Mouse (Mus musculus) hindbrain, embryonic 10.5 days (tissue): ENCODE results near the gene Doxl2. TPM values are rescaled to one million over a fixed set of nuclear protein-coding genes. Genes with fewer than 3 reads are reported as not detected.
"Not testable (repeated sequence)": the region's sequence is repeated elsewhere in the genome, so short reads cannot be mapped to it uniquely, and the experiment has no call there.

ENCODE experiments used
- DNase-seq: peaks from one replicate; pipeline ENCODE4 v3.0.0-alpha.2; 2017; ENCODE audit warnings: low spot score
- H3K27ac ChIP-seq: fragments of 300-500 bp; sonication (generic); 2 replicates; pipeline ENCODE4 v1.5.1; 2016; ENCODE audit warnings: mild to moderate bottlenecking, moderate library complexity
- H3K27me3 ChIP-seq: fragments of 300-500 bp; sonication (generic); 2 replicates; pipeline ENCODE4 v1.6.1; 2016; ENCODE audit warnings: mild to moderate bottlenecking; ENCODE audit not compliant: poor library complexity, insufficient read depth, severe bottlenecking
- H3K36me3 ChIP-seq: fragments of 300-500 bp; sonication (generic); 2 replicates; pipeline ENCODE4 v1.6.1; 2016; ENCODE audit warnings: mild to moderate bottlenecking, moderate library complexity
- H3K4me1 ChIP-seq: fragments of 300-500 bp; sonication (generic); replicated peaks from 2 replicates; pipeline ENCODE4 v1.6.1; 2016; ENCODE audit warnings: mild to moderate bottlenecking
- H3K4me3 ChIP-seq: fragments of 300-500 bp; sonication (generic); 2 replicates; pipeline ENCODE4 v1.5.1; 2016; ENCODE audit warnings: mild to moderate bottlenecking, moderate library complexity
- H3K9me3 ChIP-seq: fragments of 300-500 bp; sonication (generic); 2 replicates; pipeline ENCODE4 v1.6.1; 2016; ENCODE audit warnings: mild to moderate bottlenecking, moderate library complexity
- WGBS: fragments of 180-500 bp; shearing (Covaris S2); methylation state at CpG from one replicate; pipeline ENCODE4 v1.1.7; 2016; 5-methylcytosine and 5-hydroxymethylcytosine counted together
- polyA plus RNA-seq: library from polyadenylated mRNA; unstranded; fragments of >200 nt; fragmentation: Nextera tagmentation; extraction: Ambion mirVana; gene quantifications from 2 replicates; pipeline ENCODE4 v1.2.1, GENCODE M21; 2016

Gene Doxl2
- not detected in 2 replicates for polyA plus RNA-seq

DNA sequence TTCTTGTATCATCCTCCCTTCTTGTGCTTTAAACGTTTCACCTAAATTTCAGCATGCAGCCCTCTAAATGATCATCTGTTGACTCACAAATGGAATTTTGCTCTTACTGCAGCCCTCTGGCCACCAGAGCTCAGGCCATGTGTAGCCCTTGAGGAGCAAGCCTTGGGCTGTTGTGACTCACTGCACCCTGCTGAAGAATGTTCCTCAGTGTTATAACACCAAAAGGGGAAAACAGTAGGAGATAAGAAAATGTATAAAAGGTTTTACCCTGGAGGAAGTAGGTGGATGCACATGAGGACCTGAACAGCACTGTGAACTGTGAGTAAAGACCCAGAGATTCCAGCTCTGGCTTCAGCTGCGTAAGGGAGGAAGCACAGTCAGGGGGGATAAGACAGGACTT, at the start of gene Doxl2:
Doxl2 (plus strand) TSS at position 301 of the 400 bp plus-strand sequence.
- H3K36me3 ChIP-seq, result no peaks in the 10 kb centered on the region
- H3K27me3 ChIP-seq, result no peaks in the 10 kb centered on the region
- H3K9me3 ChIP-seq, result no peaks in the 10 kb centered on the region
- no peak within 1 kb of the TSS for H3K27ac ChIP-seq
- 84% methylated on average over 2 of the region's 2 CpGs for WGBS
- no peaks in the 10 kb centered on the region for H3K4me1 ChIP-seq
- no peak for DNase-seq
- H3K4me3 ChIP-seq, result no peak within 1 kb of the TSS

DNA sequence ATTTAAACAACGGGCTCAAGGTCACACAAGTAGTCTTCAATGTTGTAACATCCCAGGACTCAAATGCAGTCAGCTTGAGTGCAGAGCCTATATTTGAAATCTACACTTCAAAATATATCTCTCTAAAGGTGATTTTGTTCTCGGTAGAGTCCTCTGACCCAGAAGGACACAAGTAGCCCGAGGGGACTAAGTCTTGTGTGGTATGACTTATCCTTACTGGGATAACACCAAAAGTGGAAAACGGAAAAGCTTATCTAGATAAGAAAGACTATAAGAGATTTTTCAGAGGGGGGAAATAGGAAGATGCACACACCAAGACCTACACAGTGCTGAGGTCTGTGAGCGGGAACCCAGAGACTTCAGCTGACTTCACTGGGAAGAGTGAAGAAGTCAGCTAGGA, 45.2 kb upstream of the Doxl2 start, which contains the start of gene 1600015I10Rik:
1600015I10Rik (plus strand) TSS at position 301 of the 400 bp plus-strand sequence.
- Histone ChIP-seq H3K27me3 (no peaks in the 10 kb centered on the region), H3K4me1 (no peaks in the 10 kb centered on the region), H3K36me3 (no peaks in the 10 kb centered on the region), H3K4me3 (no peak within 1 kb of the TSS), H3K27ac (no peak within 1 kb of the TSS), H3K9me3 (no peaks in the 10 kb centered on the region)
- no peak for DNase-seq
- WGBS, result 94% methylated on average over 5 of the region's 5 CpGs

DNA sequence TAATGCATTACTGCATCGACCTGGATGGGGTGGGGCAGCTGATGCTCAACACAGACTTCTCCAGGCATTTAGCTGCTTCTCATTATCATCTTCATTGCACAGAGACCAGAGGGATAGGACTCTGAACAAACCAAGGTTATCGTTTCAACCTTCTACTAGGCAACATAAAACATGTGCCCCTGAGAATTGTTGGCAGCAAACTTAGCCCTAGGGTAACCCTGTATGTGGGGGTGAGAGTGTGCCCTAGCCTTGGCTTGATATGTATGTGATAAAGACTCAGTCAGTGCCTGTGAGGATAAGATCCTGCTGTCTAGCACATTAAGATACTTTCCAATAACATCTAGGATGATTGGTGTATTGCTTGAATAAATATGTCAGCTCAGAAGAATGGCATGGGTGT, 25.2 kb upstream of the Doxl2 start:
- H3K4me1 ChIP-seq, result no peaks in the 10 kb centered on the region
- peaks cover 1% of the 10 kb centered on the region; the same call in 1 of the 2 replicates for H3K9me3 ChIP-seq
- H3K27me3 ChIP-seq, result no peaks in the 10 kb centered on the region
- no peaks in the 10 kb centered on the region for H3K36me3 ChIP-seq
- DNase-seq, result no peak
- H3K27ac ChIP-seq, result no peak overlapping the region
- 83% methylated on average over 2 of the region's 2 CpGs for WGBS
- H3K4me3 ChIP-seq, result no peak overlapping the region

DNA sequence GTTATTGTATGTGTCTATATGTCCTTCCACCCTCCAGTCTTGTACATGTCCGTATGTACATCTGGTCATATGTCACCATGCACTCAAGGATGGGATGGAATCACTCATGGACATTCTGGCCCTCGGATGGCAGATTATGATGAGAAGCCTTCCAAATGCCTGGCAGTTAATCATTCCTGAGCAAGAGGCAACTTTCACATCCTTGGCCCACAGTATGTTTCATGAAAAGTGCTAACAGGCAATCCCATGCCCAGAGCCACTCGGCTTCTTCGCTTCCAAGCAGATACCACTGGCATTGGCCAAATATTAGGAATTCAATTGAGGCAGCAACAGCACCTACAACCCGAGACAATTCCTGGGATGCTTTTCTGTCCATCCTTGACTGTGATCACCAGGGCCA, 24.1 kb upstream of the Doxl2 start:
- no peak for DNase-seq
- Histone ChIP-seq H3K4me3 (no peak overlapping the region), H3K36me3 (no peaks in the 10 kb centered on the region), H3K27me3 (no peaks in the 10 kb centered on the region), H3K27ac (no peak overlapping the region), H3K9me3 (no peaks in the 10 kb centered on the region), H3K4me1 (no peaks in the 10 kb centered on the region)
- WGBS, result 89% methylated on average over 5 of the region's 5 CpGs

DNA sequence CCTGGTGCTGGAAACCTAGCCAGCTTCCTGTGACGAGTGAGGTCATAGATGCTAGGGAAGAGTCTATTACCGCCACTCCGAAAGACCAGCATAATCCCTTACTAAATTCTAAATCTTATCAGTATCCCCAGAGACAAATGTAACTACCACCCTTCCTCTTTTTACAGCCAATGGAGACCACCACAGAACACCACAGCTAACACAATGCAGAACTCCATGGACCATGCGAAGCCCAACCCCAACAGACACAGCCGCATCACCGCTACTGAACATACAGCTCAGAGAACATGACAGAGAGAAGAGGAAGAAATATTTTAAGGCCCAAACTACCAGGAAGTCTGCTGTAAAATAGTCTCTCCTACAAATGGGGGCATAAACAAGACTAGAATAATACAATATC, 23.1 kb upstream of the Doxl2 start:
- WGBS, result 89% methylated on average over 6 of the region's 6 CpGs
- H3K4me3 ChIP-seq, result no peak overlapping the region
- no peaks in the 10 kb centered on the region for H3K4me1 ChIP-seq
- no peak for DNase-seq
- no peaks in the 10 kb centered on the region for H3K36me3 ChIP-seq
- H3K27me3 ChIP-seq, result no peaks in the 10 kb centered on the region
- no peak overlapping the region for H3K27ac ChIP-seq
- no peaks in the 10 kb centered on the region for H3K9me3 ChIP-seq

DNA sequence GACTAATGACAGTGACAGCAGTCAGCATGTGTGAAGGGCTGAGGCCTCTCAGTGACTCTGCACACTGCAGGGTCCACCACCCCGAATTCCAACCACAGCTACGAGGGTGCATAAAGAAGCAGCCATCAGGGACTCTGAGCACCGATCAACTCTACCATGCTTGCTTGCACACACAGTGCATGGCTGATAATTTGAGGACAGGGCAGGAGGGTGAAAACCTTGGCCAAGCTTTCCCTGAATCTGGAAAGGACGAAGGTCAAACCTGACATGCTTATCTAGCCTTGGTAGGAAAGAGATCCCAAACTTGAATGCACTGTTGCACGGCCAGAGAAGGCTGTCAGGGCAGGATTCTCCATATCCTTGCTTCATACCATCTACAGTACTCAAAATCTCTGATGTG, 21.5 kb upstream of the Doxl2 start:
- Histone ChIP-seq H3K27me3 (no peaks in the 10 kb centered on the region), H3K36me3 (no peaks in the 10 kb centered on the region), H3K4me3 (no peak overlapping the region), H3K27ac (no peak overlapping the region), H3K4me1 (no peaks in the 10 kb centered on the region), H3K9me3 (no peaks in the 10 kb centered on the region)
- no peak for DNase-seq
- whole genome bisulfite sequencing, result 86% methylated on average over 5 of the region's 5 CpGs

DNA sequence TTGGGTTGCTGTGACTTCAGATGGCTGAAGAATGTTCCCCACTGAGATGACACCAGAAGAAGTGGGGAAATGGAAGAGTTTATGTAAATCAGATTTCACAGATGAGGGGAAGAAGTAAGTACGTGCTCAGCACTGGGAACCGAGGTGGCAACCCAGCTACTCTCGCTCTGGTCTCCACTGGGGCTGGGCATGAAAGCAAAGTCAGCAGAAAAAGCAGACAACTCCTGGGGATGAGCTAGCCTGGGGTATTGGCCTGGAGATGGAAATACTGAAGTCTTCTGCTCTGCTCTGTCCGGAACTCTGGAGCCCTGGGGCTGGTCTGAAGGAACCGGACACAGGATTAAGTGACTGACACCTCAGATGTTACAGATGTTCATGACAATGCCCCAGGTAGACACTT, 20.6 kb upstream of the Doxl2 start:
- 82% methylated on average over 5 of the region's 5 CpGs for WGBS
- H3K9me3 ChIP-seq, result no peaks in the 10 kb centered on the region
- H3K4me1 ChIP-seq, result no peaks in the 10 kb centered on the region
- no peaks in the 10 kb centered on the region for H3K27me3 ChIP-seq
- H3K27ac ChIP-seq, result no peak overlapping the region
- no peaks in the 10 kb centered on the region for H3K36me3 ChIP-seq
- DNase-seq, result no peak
- no peak overlapping the region for H3K4me3 ChIP-seq

DNA sequence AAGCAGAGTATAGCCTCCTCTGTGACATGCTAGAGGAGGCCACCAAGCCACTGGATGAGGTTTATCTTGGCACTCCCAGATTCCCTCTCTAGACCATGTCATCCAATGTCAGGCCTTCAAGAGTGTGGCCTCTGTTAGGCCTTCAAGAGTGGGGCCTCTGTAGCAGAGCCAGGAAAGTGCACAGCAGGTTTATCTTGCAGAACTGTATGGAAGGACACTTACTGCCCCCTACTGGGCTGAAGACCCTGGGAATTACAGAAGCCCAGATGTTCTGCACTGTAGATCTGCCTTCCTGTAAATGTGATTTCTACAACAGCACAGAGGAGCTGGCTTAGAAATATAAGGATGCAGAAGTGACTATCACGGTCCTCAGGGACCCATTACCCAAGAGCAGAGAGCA, 19.8 kb upstream of the Doxl2 start:
- Histone ChIP-seq H3K36me3 (no peaks in the 10 kb centered on the region), H3K4me1 (no peaks in the 10 kb centered on the region), H3K27ac (no peak overlapping the region), H3K4me3 (no peak overlapping the region), H3K27me3 (no peaks in the 10 kb centered on the region), H3K9me3 (no peaks in the 10 kb centered on the region)
- peak; percentile 27 for DNase-seq
- 50% methylated on average over 1 of the region's 1 CpGs for WGBS

DNA sequence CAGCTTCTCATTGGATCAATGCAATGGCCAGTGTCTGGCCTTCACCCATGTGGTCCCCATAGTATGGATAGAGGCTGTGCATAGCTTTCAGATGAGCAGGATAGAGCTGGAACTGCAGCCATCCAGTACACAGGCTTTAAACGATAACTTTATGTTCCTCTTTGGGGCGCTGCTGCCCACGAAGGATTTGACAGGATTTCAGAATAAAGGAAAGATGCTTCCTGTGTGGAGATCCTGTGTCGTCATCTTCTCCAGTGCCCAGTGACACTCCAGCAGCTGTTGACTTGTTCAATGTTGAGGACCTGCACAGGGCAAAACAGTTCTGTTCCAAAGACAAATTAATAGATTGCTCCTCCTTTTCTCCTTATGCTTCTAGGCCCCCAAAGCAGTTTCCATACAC, 18.0 kb upstream of the Doxl2 start:
- Histone ChIP-seq H3K36me3 (no peaks in the 10 kb centered on the region), H3K4me3 (no peak overlapping the region), H3K27me3 (no peaks in the 10 kb centered on the region), H3K9me3 (no peaks in the 10 kb centered on the region), H3K27ac (no peak overlapping the region), H3K4me1 (no peaks in the 10 kb centered on the region)
- DNase-seq, result no peak
- 86% methylated on average over 4 of the region's 4 CpGs for WGBS

DNA sequence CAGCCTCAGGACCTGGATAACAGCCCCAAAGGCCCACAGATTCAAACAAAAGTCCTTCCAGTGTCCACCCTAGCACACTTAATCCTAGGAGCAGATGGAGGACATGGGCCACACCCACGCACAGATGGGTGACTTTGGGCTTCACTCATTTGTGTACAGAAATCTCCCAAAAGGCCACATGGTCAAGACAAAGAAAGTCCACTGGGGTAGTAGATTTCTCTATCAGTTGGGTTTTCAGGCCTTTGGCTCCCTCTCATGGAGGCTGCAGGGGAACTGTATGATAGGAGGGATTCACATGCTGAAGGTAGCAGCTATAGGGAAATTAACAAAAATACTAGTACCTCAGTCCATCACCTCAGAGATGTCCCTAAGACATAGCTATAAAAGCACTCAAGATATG, 16.7 kb upstream of the Doxl2 start:
- 86% methylated on average over 1 of the region's 1 CpGs for WGBS
- Histone ChIP-seq H3K4me1 (no peaks in the 10 kb centered on the region), H3K27me3 (no peaks in the 10 kb centered on the region), H3K36me3 (no peaks in the 10 kb centered on the region), H3K27ac (no peak overlapping the region), H3K4me3 (no peak overlapping the region), H3K9me3 (no peaks in the 10 kb centered on the region)
- DNase-seq, result peak; percentile 10

DNA sequence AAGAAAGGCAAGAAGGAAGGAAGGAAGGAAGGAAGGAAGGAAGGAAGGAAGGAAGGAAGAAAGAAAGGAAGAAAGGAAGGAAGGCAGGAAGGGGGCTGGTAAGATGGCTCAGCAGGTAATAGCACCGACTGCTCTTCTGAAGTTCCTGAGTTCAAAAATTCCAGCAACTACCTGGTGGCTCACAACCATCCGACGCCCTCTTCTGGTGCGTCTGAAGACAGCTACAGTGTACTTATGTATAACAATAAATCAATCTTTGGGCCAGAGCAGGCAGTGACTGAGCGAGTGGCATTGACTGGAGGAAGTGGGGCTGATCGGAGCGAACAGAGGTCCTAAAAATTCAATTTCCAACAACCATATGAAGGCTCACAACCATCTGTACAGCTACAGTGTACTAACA, 15.6 kb upstream of the Doxl2 start:
- not testable (repeated sequence) for H3K27ac ChIP-seq, H3K36me3 ChIP-seq, H3K27me3 ChIP-seq, H3K4me1 ChIP-seq, H3K9me3 ChIP-seq, H3K4me3 ChIP-seq
- 33% methylated on average over 7 of the region's 7 CpGs for WGBS
- peak; percentile 8 for DNase-seq

DNA sequence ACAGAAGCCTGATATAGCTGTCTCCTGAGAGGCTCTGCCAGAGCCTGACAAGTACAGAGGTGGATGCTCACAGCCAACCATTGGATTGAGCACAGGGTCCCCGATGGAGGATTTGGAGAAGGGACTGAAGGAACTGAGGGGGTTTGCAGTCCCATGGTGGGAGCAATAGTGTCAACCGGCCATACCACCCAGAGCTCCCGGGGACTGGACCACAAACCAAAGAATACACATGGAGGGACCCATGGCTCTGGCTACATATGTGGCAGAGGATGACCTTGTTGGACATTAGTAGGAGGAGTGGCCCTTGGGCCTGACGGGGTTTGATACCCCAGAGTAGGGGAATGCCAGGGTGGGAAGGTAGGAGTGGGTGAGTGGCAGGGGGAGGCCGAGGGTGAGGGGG, 8.1 kb upstream of the Doxl2 start:
- WGBS, result 91% methylated on average over 5 of the region's 5 CpGs
- not testable (repeated sequence) for H3K27me3 ChIP-seq, H3K4me3 ChIP-seq, H3K27ac ChIP-seq, H3K9me3 ChIP-seq, H3K36me3 ChIP-seq, DNase-seq, H3K4me1 ChIP-seq

DNA sequence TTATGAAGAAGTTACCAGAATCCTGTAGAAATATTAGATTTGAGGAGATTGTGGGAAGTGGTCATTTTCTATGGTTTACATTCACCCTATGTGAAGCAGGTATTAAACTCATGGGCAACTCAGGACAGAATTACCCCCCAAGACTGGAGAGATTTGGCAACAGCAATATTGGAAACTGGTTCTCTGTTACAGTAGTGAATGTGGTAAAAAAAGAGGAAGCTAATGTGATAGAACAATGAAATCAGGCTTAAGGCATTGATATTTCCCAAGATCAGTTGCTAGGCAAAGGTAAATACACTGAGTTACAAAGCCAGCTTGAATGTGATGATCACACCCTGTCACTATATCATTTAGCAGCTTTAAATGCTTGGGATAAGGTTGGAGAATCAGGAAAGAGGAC, 6.9 kb upstream of the Doxl2 start:
- H3K27ac ChIP-seq, result no peak overlapping the region
- H3K4me3 ChIP-seq, result no peak overlapping the region
- no peaks in the 10 kb centered on the region for H3K4me1 ChIP-seq
- H3K27me3 ChIP-seq, result no peaks in the 10 kb centered on the region
- no peaks in the 10 kb centered on the region for H3K9me3 ChIP-seq
- DNase-seq, result no peak
- H3K36me3 ChIP-seq, result no peaks in the 10 kb centered on the region

DNA sequence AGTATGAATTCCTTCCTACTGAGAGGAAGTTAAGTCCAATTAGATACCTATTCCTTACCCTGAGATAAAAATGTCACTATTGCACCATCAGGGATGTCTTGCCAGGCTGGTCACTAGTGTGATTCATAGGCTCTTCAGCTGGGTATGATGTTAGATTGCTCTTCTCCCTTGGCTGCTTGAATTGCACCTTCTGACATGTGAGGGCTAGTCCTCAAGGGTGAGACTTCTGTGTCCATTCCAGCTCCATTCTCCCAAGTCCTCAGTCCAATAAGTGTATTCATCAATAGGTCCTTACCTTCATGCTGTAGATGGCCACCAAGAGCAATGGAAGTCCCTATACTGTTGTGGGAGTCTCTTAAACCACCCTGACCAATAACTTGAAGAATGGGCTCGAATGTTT, 4.9 kb downstream of the Doxl2 start:
- no peak for DNase-seq
- no peak overlapping the region for H3K27ac ChIP-seq
- no peaks in the 10 kb centered on the region for H3K36me3 ChIP-seq
- H3K9me3 ChIP-seq, result no peaks in the 10 kb centered on the region
- H3K27me3 ChIP-seq, result no peaks in the 10 kb centered on the region
- 66% methylated on average over 1 of the region's 1 CpGs for WGBS
- H3K4me3 ChIP-seq, result no peak overlapping the region
- H3K4me1 ChIP-seq, result no peaks in the 10 kb centered on the region
